Mouse (Mus musculus) limb, embryonic 12.5 days (tissue): Measurements from ENCODE around the gene Gm4303. TPM values are rescaled to one million over a fixed set of nuclear protein-coding genes. Genes with fewer than 3 reads are reported as not detected.
"Not testable (repeated sequence)": the region's sequence is repeated elsewhere in the genome, so short reads cannot be mapped to it uniquely, and the experiment has no call there.

ENCODE experiments used
- ATAC-seq: fragments of 200-750 bp; cut with Nextera tagmentation; 2 replicates; pipeline ENCODE4 v1.8.0; 2017; ENCODE audit warnings: low read depth, moderate TSS enrichment; ENCODE audit not compliant: insufficient number of reproducible peaks, insufficient read depth, low FRiP score, low TSS enrichment
- H3K27ac ChIP-seq: fragments of 300-500 bp; sonication (generic); 2 replicates; pipeline ENCODE4 v1.5.1; 2016; ENCODE audit warnings: mild to moderate bottlenecking, moderate library complexity
- H3K27me3 ChIP-seq: fragments of 300-500 bp; sonication (generic); 2 replicates; pipeline ENCODE4 v1.6.1; 2016; ENCODE audit warnings: mild to moderate bottlenecking, moderate library complexity
- H3K36me3 ChIP-seq: fragments of 300-500 bp; sonication (generic); 2 replicates; pipeline ENCODE4 v1.6.1; 2016; ENCODE audit warnings: mild to moderate bottlenecking, moderate library complexity
- H3K4me1 ChIP-seq: fragments of 300-500 bp; sonication (generic); replicated peaks from 2 replicates; pipeline ENCODE4 v1.6.1; 2016
- H3K4me2 ChIP-seq: fragments of 300-500 bp; sonication (generic); 2 replicates; pipeline ENCODE4 v1.6.1; 2016; ENCODE audit warnings: mild to moderate bottlenecking, moderate library complexity
- H3K4me3 ChIP-seq: fragments of 300-500 bp; sonication (generic); replicated peaks from 2 replicates; pipeline ENCODE4 v1.5.1; 2016; ENCODE audit warnings: mild to moderate bottlenecking
- H3K9ac ChIP-seq: fragments of 300-500 bp; sonication (generic); replicated peaks from 2 replicates; pipeline ENCODE4 v1.6.1; 2016; ENCODE audit warnings: mild to moderate bottlenecking, moderate library complexity
- H3K9me3 ChIP-seq: fragments of 300-500 bp; sonication (generic); 2 replicates; pipeline ENCODE4 v1.6.1; 2016; ENCODE audit warnings: mild to moderate bottlenecking, moderate library complexity
- WGBS: fragments of 180-500 bp; shearing (Covaris S2); methylation state at CpG from one replicate; pipeline ENCODE4 v1.1.7; 2016; 5-methylcytosine and 5-hydroxymethylcytosine counted together
- polyA plus RNA-seq: library from polyadenylated mRNA; unstranded; fragments of >200 nt; fragmentation: Nextera tagmentation; extraction: Ambion mirVana; gene quantifications from 2 replicates; pipeline ENCODE4 v1.2.1, GENCODE M21; 2016

The Gm4303 gene
- polyA plus RNA-seq = not detected in 2 replicates

DNA sequence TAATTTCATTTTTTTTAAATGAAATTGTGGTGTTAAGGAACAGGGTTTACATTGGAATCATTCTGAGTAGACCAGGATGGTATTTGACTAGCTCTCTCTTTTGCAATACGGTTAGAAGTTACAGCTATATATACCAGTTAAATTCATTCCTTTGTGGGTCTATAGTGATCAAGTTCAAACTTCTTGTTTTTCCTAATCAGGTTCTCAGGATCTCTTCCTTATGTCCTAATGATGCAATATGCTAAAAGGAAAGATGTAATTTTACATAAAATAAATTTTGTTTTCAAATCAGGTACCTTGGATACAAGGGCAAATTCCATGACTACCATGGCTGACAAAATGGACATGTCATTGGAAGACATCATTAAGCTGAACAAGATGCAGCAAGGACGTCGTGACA lies at the start of gene Gm4303:
Gene Gm4303, plus strand, starts transcription at position 301 of the 400 bp plus-strand sequence.
- no CpG with 5 or more reads among the region's 3 CpGs for WGBS
- not testable (repeated sequence) for H3K4me2 ChIP-seq, H3K27ac ChIP-seq, H3K9me3 ChIP-seq, H3K9ac ChIP-seq, H3K4me3 ChIP-seq, H3K36me3 ChIP-seq, H3K4me1 ChIP-seq, ATAC-seq, H3K27me3 ChIP-seq

DNA sequence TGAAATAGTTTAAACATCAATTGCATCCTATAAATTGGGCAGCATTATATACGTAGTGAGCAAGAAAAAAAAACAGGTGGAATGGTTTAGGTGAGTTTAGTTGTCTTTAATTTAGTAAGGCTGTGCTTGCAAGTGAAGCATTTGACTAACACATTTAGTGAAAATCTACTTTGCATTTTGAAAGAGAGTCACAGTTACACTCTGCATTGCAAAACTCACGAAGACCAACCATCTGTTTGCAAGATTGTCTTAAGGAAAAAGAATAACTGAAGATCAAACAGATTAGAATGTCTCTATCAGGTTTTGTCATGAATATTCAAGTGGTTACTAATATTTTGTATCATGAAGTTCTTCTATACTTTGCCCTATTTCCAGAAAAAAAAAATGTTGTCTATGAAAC lies 49.7 kb upstream of the Gm4303 start:
- no peak overlapping the region for H3K4me2 ChIP-seq
- H3K27me3 ChIP-seq = no peaks in the 10 kb centered on the region
- H3K4me3 ChIP-seq = no peak overlapping the region
- H3K9me3 ChIP-seq = no peaks in the 10 kb centered on the region
- H3K4me1 ChIP-seq = no peaks in the 10 kb centered on the region
- ATAC-seq = no peak
- H3K9ac ChIP-seq = no peak overlapping the region
- no peaks in the 10 kb centered on the region for H3K36me3 ChIP-seq
- no peak overlapping the region for H3K27ac ChIP-seq
- WGBS = 83% methylated on average over 2 of the region's 2 CpGs

DNA sequence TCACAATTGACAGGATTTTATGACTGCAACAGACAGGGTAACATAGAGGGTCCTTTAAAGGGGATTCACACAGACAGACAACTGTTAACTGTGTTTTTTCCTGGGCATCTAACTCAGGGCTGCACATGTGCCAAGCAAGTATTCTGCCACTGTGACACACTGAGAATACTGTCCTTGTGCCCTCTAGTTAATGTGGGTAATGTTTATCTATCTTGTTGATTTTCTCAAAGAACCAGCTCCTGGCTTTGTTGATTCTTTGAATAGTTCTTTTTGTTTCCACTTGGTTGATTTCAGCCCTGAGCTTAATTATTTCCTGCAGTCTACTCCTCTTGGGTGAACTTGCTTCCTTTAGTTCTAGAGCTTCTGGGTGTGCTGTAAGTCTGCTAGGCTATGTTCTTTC lies 45.7 kb upstream of the Gm4303 start:
- not testable (repeated sequence) for H3K4me2 ChIP-seq, H3K4me1 ChIP-seq, ATAC-seq, H3K36me3 ChIP-seq, H3K9ac ChIP-seq, H3K4me3 ChIP-seq, H3K27me3 ChIP-seq, H3K27ac ChIP-seq
- H3K9me3 ChIP-seq = peaks cover 13% of the 10 kb centered on the region; the same call in 1 of the 2 replicates

DNA sequence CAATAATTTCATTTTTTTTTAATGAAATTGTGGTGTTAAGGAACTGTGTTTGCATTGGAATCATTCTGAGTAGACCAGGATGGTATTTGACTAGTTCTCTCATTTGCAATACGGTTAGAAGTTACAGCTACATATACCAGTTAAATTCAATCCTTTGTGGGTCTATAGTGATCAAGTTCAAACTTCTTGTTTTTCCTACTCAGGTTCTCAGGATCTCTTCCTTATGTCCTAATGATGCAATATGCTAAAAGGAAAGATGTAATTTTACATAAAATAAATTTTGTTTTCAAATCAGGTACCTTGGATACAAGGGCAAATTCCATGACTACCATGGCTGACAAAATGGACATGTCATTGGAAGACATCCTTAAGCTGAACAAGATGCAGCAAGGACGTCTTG lies 10.4 kb upstream of the Gm4303 start, which contains the start of gene Gm4301:
Gene Gm4301, plus strand, starts transcription at position 301 of the 400 bp plus-strand sequence.
- H3K9me3 ChIP-seq, H3K4me2 ChIP-seq, H3K4me1 ChIP-seq, H3K27me3 ChIP-seq, H3K9ac ChIP-seq, H3K4me3 ChIP-seq, ATAC-seq, H3K36me3 ChIP-seq, H3K27ac ChIP-seq: not testable (repeated sequence)
- WGBS = no CpG with 5 or more reads among the region's 2 CpGs

DNA sequence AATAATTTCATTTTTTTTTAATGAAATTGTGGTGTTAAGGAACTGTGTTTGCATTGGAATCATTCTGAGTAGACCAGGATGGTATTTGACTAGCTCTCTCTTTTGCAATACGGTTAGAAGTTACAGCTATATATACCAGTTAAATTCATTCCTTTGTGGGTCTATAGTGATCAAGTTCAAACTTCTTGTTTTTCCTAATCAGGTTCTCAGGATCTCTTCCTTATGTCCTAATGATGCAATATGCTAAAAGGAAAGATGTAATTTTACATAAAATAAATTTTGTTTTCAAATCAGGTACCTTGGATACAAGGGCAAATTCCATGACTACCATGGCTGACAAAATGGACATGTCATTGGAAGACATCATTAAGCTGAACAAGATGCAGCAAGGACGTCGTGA lies 5.2 kb upstream of the Gm4303 start, which contains the start of gene Gm4302:
Gene Gm4302, plus strand, starts transcription at position 301 of the 400 bp plus-strand sequence.
- H3K4me3 ChIP-seq, H3K9me3 ChIP-seq, H3K9ac ChIP-seq, H3K4me2 ChIP-seq, ATAC-seq, H3K36me3 ChIP-seq, H3K4me1 ChIP-seq, H3K27me3 ChIP-seq, H3K27ac ChIP-seq: not testable (repeated sequence)
- WGBS = no CpG with 5 or more reads among the region's 3 CpGs

DNA sequence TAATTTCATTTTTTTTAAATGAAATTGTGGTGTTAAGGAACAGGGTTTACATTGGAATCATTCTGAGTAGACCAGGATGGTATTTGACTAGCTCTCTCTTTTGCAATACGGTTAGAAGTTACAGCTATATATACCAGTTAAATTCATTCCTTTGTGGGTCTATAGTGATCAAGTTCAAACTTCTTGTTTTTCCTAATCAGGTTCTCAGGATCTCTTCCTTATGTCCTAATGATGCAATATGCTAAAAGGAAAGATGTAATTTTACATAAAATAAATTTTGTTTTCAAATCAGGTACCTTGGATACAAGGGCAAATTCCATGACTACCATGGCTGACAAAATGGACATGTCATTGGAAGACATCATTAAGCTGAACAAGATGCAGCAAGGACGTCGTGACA lies 5.0 kb downstream of the Gm4303 start, which contains the start of gene Gm4305:
Gene Gm4305, plus strand, starts transcription at position 301 of the 400 bp plus-strand sequence.
- not testable (repeated sequence) for H3K27me3 ChIP-seq, H3K36me3 ChIP-seq, H3K4me1 ChIP-seq, H3K4me3 ChIP-seq, H3K9ac ChIP-seq, H3K4me2 ChIP-seq, H3K9me3 ChIP-seq, H3K27ac ChIP-seq, ATAC-seq
- WGBS = no CpG with 5 or more reads among the region's 3 CpGs

DNA sequence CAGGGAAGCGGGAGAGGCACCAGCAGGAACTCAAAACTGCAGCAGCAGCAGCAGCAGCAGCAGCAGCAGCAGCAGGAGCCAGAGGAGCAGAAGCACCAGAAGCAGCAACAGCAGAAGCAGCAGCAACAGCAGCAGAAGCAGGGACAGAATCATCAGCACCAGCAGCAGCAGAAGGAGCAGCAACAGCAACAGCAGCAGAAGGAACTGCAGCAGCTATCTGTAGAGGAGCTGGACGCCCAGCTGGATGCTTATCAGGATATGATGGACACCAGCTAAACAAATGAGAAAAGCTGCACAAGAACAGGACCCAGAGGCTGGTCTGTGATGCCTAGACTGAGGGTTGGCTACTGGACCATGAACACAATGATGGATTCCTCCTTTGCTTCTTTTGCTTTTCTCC lies 11.1 kb downstream of the Gm4303 start:
- WGBS = 86% methylated on average over 1 of the region's 2 CpGs
- not testable (repeated sequence) for H3K9me3 ChIP-seq, H3K27me3 ChIP-seq, H3K9ac ChIP-seq, H3K27ac ChIP-seq, H3K4me3 ChIP-seq, ATAC-seq, H3K36me3 ChIP-seq, H3K4me2 ChIP-seq, H3K4me1 ChIP-seq

DNA sequence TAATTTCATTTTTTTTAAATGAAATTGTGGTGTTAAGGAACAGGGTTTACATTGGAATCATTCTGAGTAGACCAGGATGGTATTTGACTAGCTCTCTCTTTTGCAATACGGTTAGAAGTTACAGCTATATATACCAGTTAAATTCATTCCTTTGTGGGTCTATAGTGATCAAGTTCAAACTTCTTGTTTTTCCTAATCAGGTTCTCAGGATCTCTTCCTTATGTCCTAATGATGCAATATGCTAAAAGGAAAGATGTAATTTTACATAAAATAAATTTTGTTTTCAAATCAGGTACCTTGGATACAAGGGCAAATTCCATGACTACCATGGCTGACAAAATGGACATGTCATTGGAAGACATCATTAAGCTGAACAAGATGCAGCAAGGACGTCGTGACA lies 15.3 kb downstream of the Gm4303 start, which contains the start of gene Gm4307:
Gene Gm4307, plus strand, starts transcription at position 301 of the 400 bp plus-strand sequence.
- H3K36me3 ChIP-seq, H3K9me3 ChIP-seq, ATAC-seq, H3K9ac ChIP-seq, H3K27me3 ChIP-seq, H3K4me3 ChIP-seq, H3K4me1 ChIP-seq, H3K4me2 ChIP-seq, H3K27ac ChIP-seq: not testable (repeated sequence)
- WGBS = no CpG with 5 or more reads among the region's 3 CpGs

DNA sequence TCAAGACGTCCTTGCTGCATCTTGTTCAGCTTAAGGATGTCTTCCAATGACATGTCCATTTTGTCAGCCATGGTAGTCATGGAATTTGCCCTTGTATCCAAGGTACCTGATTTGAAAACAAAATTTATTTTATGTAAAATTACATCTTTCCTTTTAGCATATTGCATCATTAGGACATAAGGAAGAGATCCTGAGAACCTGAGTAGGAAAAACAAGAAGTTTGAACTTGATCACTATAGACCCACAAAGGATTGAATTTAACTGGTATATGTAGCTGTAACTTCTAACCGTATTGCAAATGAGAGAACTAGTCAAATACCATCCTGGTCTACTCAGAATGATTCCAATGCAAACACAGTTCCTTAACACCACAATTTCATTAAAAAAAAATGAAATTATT lies 36.7 kb downstream of the Gm4303 start, which contains the start of gene Gm4312:
Gene Gm4312, minus strand, starts transcription at position 101 of the 400 bp plus-strand sequence.
- WGBS = no CpG with 5 or more reads among the region's 2 CpGs
- H3K27ac ChIP-seq, H3K9ac ChIP-seq, ATAC-seq, H3K4me1 ChIP-seq, H3K36me3 ChIP-seq, H3K4me3 ChIP-seq, H3K27me3 ChIP-seq, H3K4me2 ChIP-seq, H3K9me3 ChIP-seq: not testable (repeated sequence)

Other genes with a start within 250 kb of the Gm4303 start
- not detected in 2 replicates for gene Gm4301, start 10.3 kb upstream of the Gm4303 start, polyA plus RNA-seq
- gene Gm4302, start 5.1 kb upstream of the Gm4303 start, polyA plus RNA-seq = not detected in 2 replicates
- gene Gm4305, start 5.1 kb downstream of the Gm4303 start, polyA plus RNA-seq = not detected in 2 replicates
- not detected in 2 replicates for gene Gm4307, start 15.4 kb downstream of the Gm4303 start, polyA plus RNA-seq
- gene Gm4312, start 36.6 kb downstream of the Gm4303 start, polyA plus RNA-seq = not detected in 2 replicates
- 21.7 and 28.6 TPM in 2 replicates for gene Tmtc3, start 141.4 kb downstream of the Gm4303 start, polyA plus RNA-seq
- gene Cep290, start 141.6 kb downstream of the Gm4303 start, polyA plus RNA-seq = 6.7 and 7.0 TPM in 2 replicates
- gene 4930430F08Rik, start 244.5 kb downstream of the Gm4303 start, polyA plus RNA-seq = 8.1 and 9.2 TPM in 2 replicates
- not detected in 2 replicates for gene 1700017N19Rik, start 244.5 kb downstream of the Gm4303 start, polyA plus RNA-seq